Mouse (Mus musculus): Measurements from ENCODE around the gene Il34. TPM values are rescaled to one million over a fixed set of nuclear protein-coding genes. Genes with fewer than 3 reads are reported as not detected.

The Il34 gene
- polyA plus RNA-seq, 1 experiment from 2014 or later = 0.44 TPM

DNA sequence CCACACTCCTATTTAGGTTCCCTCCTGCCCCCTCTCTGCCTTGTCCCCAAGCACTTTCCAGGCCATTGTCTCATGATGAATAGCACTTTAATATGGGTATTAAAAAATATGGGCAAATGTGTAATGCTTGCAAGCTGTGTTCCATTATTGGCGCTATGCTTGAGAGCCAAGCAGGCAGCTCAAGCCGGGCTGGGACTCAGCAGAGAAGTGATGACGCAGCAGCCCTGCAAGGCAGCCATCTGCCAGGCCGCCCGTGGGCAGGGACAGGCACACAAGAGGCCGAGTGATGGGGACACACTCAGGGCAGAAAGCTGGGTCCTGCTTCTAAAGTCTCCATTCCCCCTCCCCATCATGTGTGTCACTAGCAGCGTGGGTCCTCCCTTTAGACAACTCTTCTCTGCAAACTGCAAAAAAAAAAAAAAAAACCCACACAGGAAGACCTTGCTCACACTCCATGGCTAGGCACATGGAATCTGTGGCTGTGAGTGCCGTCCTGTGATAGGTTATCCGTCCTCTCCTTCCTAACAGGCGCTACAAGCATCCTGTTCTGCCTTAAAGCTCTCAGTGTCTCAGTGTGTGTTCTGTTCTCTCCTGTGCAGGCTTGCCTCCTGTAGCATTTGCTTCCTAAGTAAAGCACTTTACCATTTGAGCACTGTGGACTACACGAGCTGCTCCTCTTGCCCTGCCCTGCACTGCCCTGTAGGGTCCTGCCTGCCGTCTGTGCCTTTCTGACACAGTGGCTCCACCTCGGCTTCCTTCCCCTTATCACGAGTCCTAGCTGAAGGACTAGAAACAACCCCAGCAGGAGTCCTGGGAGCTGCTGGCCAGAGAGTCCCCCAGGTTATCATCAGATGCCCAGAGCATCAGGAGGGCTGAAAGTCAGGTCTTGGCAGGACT, 100.1 kb downstream of the Il34 start:
- H3K4me1 ChIP-seq (replicated peaks) = peaks cover 28% of the 10 kb centered on the region

DNA sequence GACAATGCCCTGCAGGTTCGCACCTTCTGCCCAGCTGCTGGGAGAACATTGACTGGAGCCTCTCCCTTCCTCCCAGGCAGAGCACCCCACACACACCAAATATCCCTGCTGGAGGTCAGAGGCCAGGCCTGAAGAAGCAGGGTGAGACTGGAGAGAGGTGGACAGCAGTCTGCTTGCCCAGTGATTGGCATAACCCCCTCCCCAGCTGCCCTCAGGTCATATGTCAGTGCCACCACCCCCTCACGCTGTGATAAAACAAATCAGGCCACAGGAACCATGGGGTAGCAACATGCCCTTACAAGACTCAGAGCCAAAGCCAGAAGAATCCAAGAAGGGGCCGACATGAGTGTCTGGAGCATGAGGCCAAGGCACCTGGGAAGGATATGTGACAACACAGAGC, 101.6 kb downstream of the Il34 start:
- Histone ChIP-seq H3K9ac (replicated peaks) (no peak overlapping the region), H3K27ac (no peak overlapping the region), H3K36me3 (peaks cover 24% of the 10 kb centered on the region), H3K4me1 (replicated peaks) (peaks cover 21% of the 10 kb centered on the region), H3K9me3 (no peaks in the 10 kb centered on the region), H3K4me2 (no peak overlapping the region), H3K4me3 (replicated peaks) (no peak overlapping the region), H3K27me3 (no peaks in the 10 kb centered on the region)
- no peak for ATAC-seq (ENCODE audit: insufficient number of reproducible peaks, insufficient read depth, low FRiP score, low TSS enrichment, low read depth)
- 84% methylated on average over 3 of the region's 3 CpGs for WGBS

More for the DNA sequence above, 100.1 kb downstream of the Il34 start:
- Histone ChIP-seq H3K27ac (0 out of 2 replicates have a peak overlapping the region, but pooled peaks have one; percentile 3), H3K4me2 (no peak overlapping the region), H3K9ac (replicated peaks) (no peak overlapping the region), H3K36me3 (peaks cover 28% of the 10 kb centered on the region), H3K27me3 (no peaks in the 10 kb centered on the region), H3K4me3 (replicated peaks) (no peak overlapping the region), H3K9me3 (no peaks in the 10 kb centered on the region)
- no peak for ATAC-seq (ENCODE audit: insufficient number of reproducible peaks, insufficient read depth, low FRiP score, low TSS enrichment, low read depth)
- 74% methylated on average over 14 of the region's 14 CpGs for WGBS

DNA sequence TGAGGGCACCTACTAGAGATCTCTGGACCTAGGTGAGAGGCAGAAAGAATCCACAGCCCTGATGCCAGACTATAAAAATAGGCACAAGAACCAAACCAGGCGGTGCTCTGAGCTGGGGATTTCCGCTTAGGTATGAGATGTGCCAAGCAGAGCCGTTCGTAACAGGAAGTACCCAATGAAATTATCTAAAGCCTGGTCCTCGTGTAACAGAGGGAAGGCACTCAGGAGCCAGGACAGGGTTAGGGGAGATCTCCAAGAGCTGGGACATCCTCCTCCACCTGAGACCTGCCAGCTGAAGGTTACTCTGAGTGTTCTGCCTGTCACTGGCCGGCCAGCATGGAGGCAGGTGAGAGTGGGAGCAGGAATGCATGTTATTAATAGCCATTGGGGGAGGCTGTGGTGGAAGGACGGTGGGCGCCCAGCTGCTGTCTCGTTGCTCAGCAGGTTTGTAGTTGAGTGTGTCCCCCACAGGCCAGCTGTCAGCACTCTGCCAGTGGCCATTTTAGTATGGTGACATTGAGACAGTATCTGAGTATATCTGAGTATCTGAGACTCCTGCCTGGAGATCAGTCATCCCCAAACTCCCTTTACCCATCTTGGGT, 102.2 kb downstream of the Il34 start:
- Histone ChIP-seq H3K4me2 (no peak overlapping the region), H3K4me1 (replicated peaks) (peaks cover 21% of the 10 kb centered on the region), H3K27me3 (no peaks in the 10 kb centered on the region), H3K9ac (replicated peaks) (no peak overlapping the region), H3K4me3 (replicated peaks) (no peak overlapping the region), H3K27ac (peak overlapping the region; percentile 79), H3K36me3 (peaks cover 21% of the 10 kb centered on the region), H3K9me3 (no peaks in the 10 kb centered on the region)
- no peak for ATAC-seq (ENCODE audit: insufficient number of reproducible peaks, insufficient read depth, low FRiP score, low TSS enrichment, low read depth)
- WGBS = 70% methylated on average over 9 of the region's 9 CpGs

DNA sequence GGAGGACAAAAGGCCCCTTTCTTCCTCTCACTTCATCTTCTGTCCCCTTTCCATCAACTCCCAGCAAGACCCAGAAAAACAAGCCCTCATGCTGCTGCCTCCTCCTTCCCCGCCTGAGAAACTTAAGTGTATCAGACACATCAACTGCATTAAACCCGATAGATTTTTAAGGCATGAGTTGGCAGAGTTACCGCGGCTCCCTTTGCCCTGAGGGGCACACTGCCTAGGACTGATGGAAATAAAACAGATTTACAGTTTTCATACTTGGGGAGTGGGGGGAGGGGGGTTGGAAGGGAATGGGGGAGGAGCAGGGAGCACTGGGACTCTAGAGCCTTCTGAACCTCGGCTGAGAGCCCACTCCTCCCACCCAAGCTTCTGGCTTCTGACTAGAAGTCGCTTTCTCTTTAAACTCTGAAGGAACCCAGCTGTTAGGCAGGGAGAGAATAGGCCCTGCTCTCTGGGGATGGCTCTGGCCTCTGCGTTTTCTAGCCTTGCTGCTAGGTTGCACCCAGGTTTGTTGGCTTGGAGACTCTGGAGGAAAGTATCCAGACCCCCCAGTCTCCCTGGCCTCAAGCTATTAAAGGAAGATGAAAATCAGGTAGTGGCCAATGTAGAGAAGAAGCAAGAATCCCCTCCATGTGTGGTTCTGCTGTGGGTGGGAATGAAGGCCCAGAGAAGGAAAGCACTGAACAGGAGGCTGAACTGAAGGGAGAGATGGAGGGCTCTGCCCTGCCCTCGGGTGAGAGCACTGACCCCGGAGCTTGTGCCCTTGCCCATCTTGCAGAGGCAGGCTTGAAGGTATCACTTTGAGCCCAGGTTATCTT, 102.9 kb downstream of the Il34 start:
- Histone ChIP-seq H3K27me3 (no peaks in the 10 kb centered on the region), H3K36me3 (peaks cover 14% of the 10 kb centered on the region), H3K4me2 (no peak overlapping the region; the same call in 1 of the 2 replicates), H3K4me3 (replicated peaks) (no peak overlapping the region), H3K27ac (peak overlapping the region; percentile 79), H3K9ac (replicated peaks) (no peak overlapping the region), H3K4me1 (replicated peaks) (peaks cover 21% of the 10 kb centered on the region), H3K9me3 (no peaks in the 10 kb centered on the region)
- WGBS = 38% methylated on average over 9 of the region's 9 CpGs
- no peak; the same call in 1 of the 2 replicates for ATAC-seq (ENCODE audit: insufficient number of reproducible peaks, insufficient read depth, low FRiP score, low TSS enrichment, low read depth)

DNA sequence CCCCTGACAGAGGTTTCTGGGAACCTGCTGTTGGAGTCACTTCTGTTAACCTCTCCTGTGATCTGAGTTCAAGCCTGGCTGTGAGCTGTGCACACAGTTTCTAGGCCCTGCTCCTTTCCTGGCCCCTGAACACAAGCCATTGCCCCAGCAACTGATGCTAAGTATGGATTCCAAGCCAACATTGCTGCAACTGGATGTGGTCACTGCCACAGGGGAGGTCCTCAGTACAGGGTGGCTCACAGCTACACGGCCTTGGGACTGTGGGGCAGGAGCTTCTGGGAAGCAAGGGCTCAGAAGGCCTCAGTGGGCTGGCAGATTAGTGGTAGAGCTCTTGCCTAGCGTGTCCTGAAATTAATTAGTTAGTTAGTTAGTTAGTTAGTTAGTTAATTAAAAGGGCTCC, 105.2 kb downstream of the Il34 start:
- Histone ChIP-seq H3K9me3 (no peaks in the 10 kb centered on the region), H3K9ac (replicated peaks) (no peak overlapping the region), H3K4me1 (replicated peaks) (peaks cover 21% of the 10 kb centered on the region), H3K27me3 (no peaks in the 10 kb centered on the region), H3K4me3 (replicated peaks) (no peak overlapping the region), H3K27ac (no peak overlapping the region), H3K4me2 (no peak overlapping the region), H3K36me3 (peaks cover 15% of the 10 kb centered on the region; the same call in 1 of the 2 replicates)
- ATAC-seq (ENCODE audit: insufficient number of reproducible peaks, insufficient read depth, low FRiP score, low TSS enrichment, low read depth) = no peak
- 84% methylated on average over 2 of the region's 2 CpGs for WGBS

DNA sequence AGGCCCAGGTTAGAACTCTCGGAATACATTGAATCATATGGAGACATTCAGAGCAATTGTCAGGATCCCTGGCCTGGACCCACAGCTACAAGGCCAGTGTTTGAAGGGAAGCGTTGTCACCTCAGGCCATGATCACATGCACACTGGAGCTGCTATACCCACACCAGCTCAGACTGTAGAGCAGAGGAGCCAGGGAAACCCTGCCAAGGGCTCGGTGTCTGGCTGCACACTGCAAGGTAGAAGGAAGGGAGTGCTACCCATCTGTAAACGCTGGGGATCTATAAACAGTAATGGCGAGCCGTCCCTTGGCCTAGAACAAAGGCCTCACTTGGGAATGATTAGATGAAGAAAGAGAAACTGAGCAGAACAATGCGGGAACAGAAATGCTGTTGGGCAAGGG, 106.2 kb downstream of the Il34 start:
- no peak overlapping the region for H3K4me3 ChIP-seq (replicated peaks)
- no peak overlapping the region for H3K9ac ChIP-seq (replicated peaks)
- 79% methylated on average over 7 of the region's 7 CpGs for WGBS
- H3K36me3 ChIP-seq = peaks cover 15% of the 10 kb centered on the region; the same call in 1 of the 2 replicates
- H3K4me2 ChIP-seq = no peak overlapping the region
- no peak overlapping the region for H3K27ac ChIP-seq
- H3K9me3 ChIP-seq = no peaks in the 10 kb centered on the region
- H3K4me1 ChIP-seq (replicated peaks) = peaks cover 21% of the 10 kb centered on the region
- H3K27me3 ChIP-seq = no peaks in the 10 kb centered on the region
- no peak for ATAC-seq (ENCODE audit: insufficient number of reproducible peaks, insufficient read depth, low FRiP score, low TSS enrichment, low read depth)

DNA sequence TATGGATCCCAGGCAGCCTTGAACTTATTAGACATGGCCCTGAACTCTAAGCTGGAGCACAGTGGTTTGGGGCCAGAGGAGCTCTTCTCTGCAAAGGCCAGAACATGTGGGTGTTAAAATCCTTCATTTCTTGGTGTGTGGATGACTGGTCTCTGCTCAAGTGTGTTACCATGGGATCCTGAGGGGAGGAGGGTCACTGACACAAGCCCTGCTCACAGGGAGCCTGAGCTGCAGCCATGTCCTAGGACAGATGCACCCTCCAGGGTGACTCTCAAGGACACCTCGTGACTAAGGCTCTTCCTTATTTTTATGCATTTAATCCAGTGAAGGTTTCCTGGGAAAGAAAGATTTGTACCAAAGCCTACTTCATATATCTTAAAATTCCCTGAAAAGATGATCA, 107.6 kb downstream of the Il34 start:
- H3K36me3 ChIP-seq = peaks cover 15% of the 10 kb centered on the region; the same call in 1 of the 2 replicates
- H3K4me2 ChIP-seq = no peak overlapping the region
- H3K27ac ChIP-seq = no peak overlapping the region
- H3K4me1 ChIP-seq (replicated peaks) = peaks cover 10% of the 10 kb centered on the region
- no peaks in the 10 kb centered on the region for H3K9me3 ChIP-seq
- no peak for ATAC-seq (ENCODE audit: insufficient number of reproducible peaks, insufficient read depth, low FRiP score, low TSS enrichment, low read depth)
- H3K4me3 ChIP-seq (replicated peaks) = no peak overlapping the region
- 84% methylated on average over 1 of the region's 1 CpGs for WGBS
- H3K9ac ChIP-seq (replicated peaks) = no peak overlapping the region
- no peaks in the 10 kb centered on the region for H3K27me3 ChIP-seq

DNA sequence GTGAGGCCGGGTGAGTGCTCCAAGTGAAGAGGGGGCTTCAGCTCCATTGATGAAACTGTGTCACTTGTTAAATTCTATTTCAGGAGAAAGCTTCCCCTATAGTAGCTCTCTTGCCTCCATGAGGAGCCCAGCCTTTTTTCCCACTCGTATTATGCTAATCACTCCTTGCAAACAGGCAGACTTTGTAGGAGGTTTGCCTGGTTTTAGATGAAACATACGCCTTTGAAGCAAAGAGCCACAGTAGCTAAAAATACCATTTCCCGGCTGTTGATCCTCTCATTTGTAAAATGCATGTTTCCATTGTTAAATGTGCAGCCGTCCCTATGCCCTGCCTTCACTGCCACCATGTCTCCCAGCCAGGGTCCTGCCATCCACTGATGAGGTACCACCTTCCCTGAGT, 108.2 kb downstream of the Il34 start:
- no peak for ATAC-seq (ENCODE audit: insufficient number of reproducible peaks, insufficient read depth, low FRiP score, low TSS enrichment, low read depth)
- 85% methylated on average over 5 of the region's 5 CpGs for WGBS
- no peak overlapping the region for H3K27ac ChIP-seq

DNA sequence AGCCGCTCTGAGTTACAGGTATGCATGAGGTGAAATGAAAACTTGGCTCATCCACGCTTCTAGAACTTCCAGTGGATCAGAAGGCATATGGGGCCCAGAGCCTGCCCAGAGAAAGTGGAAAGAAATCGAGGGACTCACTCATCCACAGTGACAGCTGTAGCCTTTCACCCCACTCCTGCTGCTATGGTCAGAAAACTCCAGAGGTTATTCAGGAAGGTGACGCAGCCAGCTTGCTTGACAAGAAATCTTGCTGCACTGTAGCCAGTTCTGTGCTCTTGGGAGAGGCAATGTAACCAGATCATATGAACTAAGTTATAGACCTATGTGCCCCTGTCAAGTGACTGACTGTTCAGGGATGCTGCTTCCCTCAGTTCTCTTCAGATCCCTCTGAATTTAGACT, 109.7 kb downstream of the Il34 start:
- H3K4me1 ChIP-seq (replicated peaks) = no peaks in the 10 kb centered on the region
- no peak overlapping the region for H3K27ac ChIP-seq
- H3K27me3 ChIP-seq = no peaks in the 10 kb centered on the region
- H3K4me2 ChIP-seq = no peak overlapping the region
- no peak overlapping the region for H3K9ac ChIP-seq (replicated peaks)
- H3K36me3 ChIP-seq = peaks cover 18% of the 10 kb centered on the region; the same call in 1 of the 2 replicates
- ATAC-seq (ENCODE audit: insufficient number of reproducible peaks, insufficient read depth, low FRiP score, low TSS enrichment, low read depth) = no peak
- no peaks in the 10 kb centered on the region for H3K9me3 ChIP-seq
- WGBS = 92% methylated on average over 4 of the region's 4 CpGs
- no peak overlapping the region for H3K4me3 ChIP-seq (replicated peaks)

More for the DNA sequence above, 108.2 kb downstream of the Il34 start:
- Histone ChIP-seq H3K9me3 (no peaks in the 10 kb centered on the region), H3K27me3 (no peaks in the 10 kb centered on the region), H3K4me1 (replicated peaks) (peaks cover 4% of the 10 kb centered on the region), H3K4me3 (replicated peaks) (no peak overlapping the region), H3K4me2 (no peak overlapping the region), H3K9ac (replicated peaks) (no peak overlapping the region), H3K36me3 (peaks cover 18% of the 10 kb centered on the region; the same call in 1 of the 2 replicates)

DNA sequence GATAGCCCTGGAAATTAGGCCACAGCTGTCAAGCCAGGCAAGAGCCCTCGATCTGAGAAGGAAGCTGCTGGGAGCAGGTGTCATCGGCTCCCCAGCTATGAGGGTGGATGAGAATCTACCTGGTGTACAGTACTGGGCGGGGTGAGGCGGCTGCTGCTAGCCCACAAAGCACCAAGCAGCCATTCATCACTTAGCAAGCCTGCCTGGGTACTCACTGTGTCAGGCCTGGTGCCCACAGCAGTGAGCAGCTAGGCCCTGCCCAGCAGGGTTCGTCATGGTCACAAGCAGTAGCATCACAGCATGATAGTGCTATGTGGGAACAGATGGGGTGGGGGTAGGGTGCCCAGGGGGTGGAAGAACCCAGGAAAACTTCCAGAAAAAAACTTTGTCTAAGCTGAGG, 110.3 kb downstream of the Il34 start:
- no peaks in the 10 kb centered on the region for H3K27me3 ChIP-seq
- no peaks in the 10 kb centered on the region for H3K9me3 ChIP-seq
- peaks cover 20% of the 10 kb centered on the region; the same call in 1 of the 2 replicates for H3K36me3 ChIP-seq
- no peak overlapping the region for H3K27ac ChIP-seq
- ATAC-seq (ENCODE audit: insufficient number of reproducible peaks, insufficient read depth, low FRiP score, low TSS enrichment, low read depth) = no peak
- no peak overlapping the region for H3K4me3 ChIP-seq (replicated peaks)
- no peak overlapping the region for H3K9ac ChIP-seq (replicated peaks)
- no peaks in the 10 kb centered on the region for H3K4me1 ChIP-seq (replicated peaks)
- no peak overlapping the region for H3K4me2 ChIP-seq
- 88% methylated on average over 5 of the region's 5 CpGs for WGBS

DNA sequence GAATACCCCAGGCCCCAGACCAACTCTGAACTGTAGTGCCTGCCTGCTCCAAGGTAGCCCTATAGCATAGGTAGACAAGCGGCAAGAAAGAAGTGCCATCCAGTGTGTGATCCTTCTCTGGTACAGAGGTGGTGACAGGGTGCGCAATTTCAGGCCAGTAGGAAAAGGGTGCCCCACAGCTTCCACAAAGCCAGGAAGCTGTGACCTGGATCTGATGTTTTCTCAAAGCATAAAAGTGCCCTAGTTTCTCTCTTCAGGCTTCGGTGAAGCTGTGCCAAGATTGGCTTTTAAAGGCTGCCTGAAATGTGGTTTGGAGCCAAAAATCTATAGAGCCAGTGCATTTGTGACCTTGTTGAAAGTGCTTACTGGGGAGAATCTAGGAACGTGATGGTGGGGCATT, 110.9 kb downstream of the Il34 start:
- H3K9me3 ChIP-seq = no peaks in the 10 kb centered on the region
- no peak overlapping the region for H3K4me2 ChIP-seq
- H3K4me1 ChIP-seq (replicated peaks) = no peaks in the 10 kb centered on the region
- H3K9ac ChIP-seq (replicated peaks) = no peak overlapping the region
- H3K4me3 ChIP-seq (replicated peaks) = no peak overlapping the region
- no peak for ATAC-seq (ENCODE audit: insufficient number of reproducible peaks, insufficient read depth, low FRiP score, low TSS enrichment, low read depth)
- WGBS = 87% methylated on average over 4 of the region's 4 CpGs
- no peak overlapping the region for H3K27ac ChIP-seq
- H3K27me3 ChIP-seq = no peaks in the 10 kb centered on the region
- peaks cover 20% of the 10 kb centered on the region; the same call in 1 of the 2 replicates for H3K36me3 ChIP-seq
